Mouse (Mus musculus): ENCODE measurements around the gene Prune2. TPM values are rescaled to one million over a fixed set of nuclear protein-coding genes. Genes with fewer than 3 reads are reported as not detected.

Gene Prune2
- polyA plus RNA-seq, 1 experiment from 2014 or later, result 8.4 TPM

DNA sequence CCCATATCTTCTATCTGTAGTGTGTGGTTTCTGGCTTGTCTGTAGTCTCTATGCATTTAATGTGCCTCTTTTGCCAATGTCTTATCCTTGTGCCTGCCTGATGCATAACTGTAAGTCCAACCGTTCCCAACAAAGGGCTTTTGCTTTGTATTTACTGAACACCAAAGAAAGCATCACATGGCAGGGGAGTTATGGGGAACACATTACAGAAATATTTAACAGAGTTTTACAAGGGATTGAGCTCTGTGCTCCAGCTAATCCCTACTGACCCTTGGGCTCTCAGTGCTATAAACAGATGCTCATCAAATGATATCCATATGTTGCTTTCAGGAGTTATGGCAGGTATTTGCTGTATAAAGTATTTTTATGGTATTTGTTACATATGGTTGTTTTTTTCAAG lies 116.3 kb downstream of the Prune2 start:
- no peak overlapping the region for H3K4me2 ChIP-seq
- no peaks in the 10 kb centered on the region for H3K27me3 ChIP-seq
- H3K9ac ChIP-seq, result no peak overlapping the region
- H3K4me3 ChIP-seq, result no peak overlapping the region
- ATAC-seq (ENCODE audit: low read depth), result no peak
- H3K9me3 ChIP-seq, result no peaks in the 10 kb centered on the region
- H3K4me1 ChIP-seq (replicated peaks), result no peaks in the 10 kb centered on the region
- 92% methylated on average over 1 of the region's 1 CpGs for WGBS
- H3K27ac ChIP-seq (replicated peaks), result no peak overlapping the region
- H3K36me3 ChIP-seq, result no peaks in the 10 kb centered on the region

DNA sequence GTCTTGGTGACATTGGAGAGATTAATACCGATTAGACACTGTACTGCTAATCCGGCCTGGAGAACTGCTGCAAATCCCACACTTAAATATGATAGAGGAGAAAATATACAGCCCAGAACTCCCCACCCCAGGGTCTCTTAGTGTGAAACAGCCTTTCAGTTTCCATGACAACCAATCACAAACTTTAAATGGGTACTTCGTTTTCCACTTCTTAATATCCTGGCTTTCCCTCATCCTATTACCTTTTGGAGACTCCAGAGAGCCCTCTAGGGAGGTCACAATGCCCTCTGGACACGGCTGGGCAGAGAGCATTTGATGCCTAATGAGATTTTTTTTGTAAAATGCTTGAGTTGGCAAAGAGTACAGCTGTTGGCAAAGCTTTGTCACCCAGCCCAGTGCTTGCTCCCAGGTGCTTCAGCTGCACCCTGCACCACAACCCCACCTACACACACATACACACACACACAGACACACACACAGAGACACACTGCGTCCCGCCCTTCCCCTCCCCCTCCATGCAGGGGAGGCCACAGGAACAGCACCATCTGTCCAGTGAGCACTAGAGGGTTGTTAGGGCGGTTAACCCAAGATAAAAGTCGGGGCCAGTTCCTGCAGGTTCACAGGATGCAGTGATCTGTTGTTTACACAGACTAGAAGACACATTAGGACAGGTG lies 122.9 kb downstream of the Prune2 start:
- Histone ChIP-seq H3K9me3 (no peaks in the 10 kb centered on the region), H3K4me1 (replicated peaks) (peaks cover 15% of the 10 kb centered on the region), H3K36me3 (no peaks in the 10 kb centered on the region), H3K27ac (replicated peaks) (no peak overlapping the region), H3K4me3 (no peak overlapping the region), H3K27me3 (no peaks in the 10 kb centered on the region), H3K9ac (no peak overlapping the region), H3K4me2 (no peak overlapping the region)
- peak; percentile 80; the same call in 1 of the 2 replicates for ATAC-seq (ENCODE audit: low read depth)
- 52% methylated on average over 8 of the region's 8 CpGs for WGBS

DNA sequence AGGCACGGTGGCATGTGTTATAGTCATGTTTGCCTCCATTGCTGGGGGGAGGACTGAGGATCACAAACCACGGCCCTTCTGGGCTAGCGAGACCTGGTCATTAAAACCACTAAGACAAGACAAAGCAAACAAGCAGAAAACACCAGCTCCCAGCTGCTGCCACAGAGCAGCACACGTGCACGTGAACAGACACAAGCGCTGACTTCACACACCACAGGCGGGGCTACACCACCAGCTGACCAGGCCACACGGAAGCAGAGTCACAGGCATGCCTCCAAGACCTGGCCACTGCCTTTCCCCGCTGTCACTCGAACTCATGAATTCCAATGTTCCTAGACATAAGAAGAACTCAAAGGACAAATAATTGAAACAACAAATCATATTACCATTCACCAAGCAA lies 125.5 kb downstream of the Prune2 start:
- 76% methylated on average over 10 of the region's 10 CpGs for WGBS

DNA sequence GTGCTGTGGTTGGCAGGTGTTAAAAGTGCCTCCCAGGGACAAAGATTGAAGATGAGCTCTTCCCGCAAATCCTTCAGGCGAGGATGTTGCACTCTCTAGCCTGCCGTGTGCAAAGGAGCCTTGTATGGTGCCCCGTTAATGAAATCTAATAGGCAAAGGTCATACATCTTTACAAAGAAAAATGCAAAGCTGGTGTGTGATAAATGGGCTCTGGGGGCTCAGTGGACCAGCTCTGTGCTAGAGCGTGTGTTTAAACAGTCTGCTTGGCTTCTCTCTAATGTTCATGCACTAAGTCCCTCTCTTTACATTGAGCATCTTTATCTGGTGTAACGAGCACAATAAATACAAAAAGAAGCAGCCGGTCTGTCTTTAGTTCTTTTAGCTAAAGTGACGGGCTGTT lies 138.1 kb downstream of the Prune2 start:
- Histone ChIP-seq H3K27ac (replicated peaks) (no peak overlapping the region), H3K4me3 (no peak overlapping the region), H3K9ac (no peak overlapping the region), H3K4me2 (no peak overlapping the region), H3K36me3 (no peaks in the 10 kb centered on the region), H3K9me3 (no peaks in the 10 kb centered on the region), H3K27me3 (no peaks in the 10 kb centered on the region), H3K4me1 (replicated peaks) (peaks cover 10% of the 10 kb centered on the region)
- no peak for ATAC-seq (ENCODE audit: low read depth)
- 30% methylated on average over 8 of the region's 8 CpGs for WGBS

More for the DNA sequence above, 125.5 kb downstream of the Prune2 start:
- no peak overlapping the region for H3K4me2 ChIP-seq
- no peak overlapping the region for H3K9ac ChIP-seq
- H3K9me3 ChIP-seq, result no peaks in the 10 kb centered on the region
- H3K27me3 ChIP-seq, result no peaks in the 10 kb centered on the region
- peaks cover 15% of the 10 kb centered on the region for H3K4me1 ChIP-seq (replicated peaks)
- no peak overlapping the region for H3K4me3 ChIP-seq
- ATAC-seq (ENCODE audit: low read depth), result no peak
- no peaks in the 10 kb centered on the region for H3K36me3 ChIP-seq
- H3K27ac ChIP-seq (replicated peaks), result no peak overlapping the region

DNA sequence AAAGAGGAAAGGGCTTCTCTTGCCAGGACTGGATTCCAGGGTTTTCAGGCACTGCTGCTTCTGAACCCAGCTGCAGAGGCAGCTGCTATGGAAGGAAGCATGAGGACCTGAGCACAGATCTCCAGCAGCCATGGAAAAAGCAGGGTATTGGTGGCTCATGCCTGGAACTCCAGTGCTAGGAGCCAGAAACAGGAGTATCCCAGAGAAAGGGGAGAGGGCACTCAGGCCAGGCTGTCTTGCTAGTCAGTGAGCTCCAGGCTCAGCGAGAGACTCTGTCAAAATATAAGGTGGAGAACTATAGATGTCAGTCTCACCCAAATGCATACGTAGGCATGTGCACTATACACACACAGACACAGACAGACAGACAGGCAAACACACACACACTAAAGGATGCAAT lies 140.4 kb downstream of the Prune2 start:
- no peak overlapping the region for H3K27ac ChIP-seq (replicated peaks)
- 96% methylated on average over 2 of the region's 2 CpGs for WGBS
- H3K4me3 ChIP-seq, result no peak overlapping the region
- no peak overlapping the region for H3K4me2 ChIP-seq
- no peak for ATAC-seq (ENCODE audit: low read depth)
- no peaks in the 10 kb centered on the region for H3K36me3 ChIP-seq
- no peaks in the 10 kb centered on the region for H3K9me3 ChIP-seq
- peaks cover 10% of the 10 kb centered on the region for H3K4me1 ChIP-seq (replicated peaks)
- H3K27me3 ChIP-seq, result no peaks in the 10 kb centered on the region
- H3K9ac ChIP-seq, result no peak overlapping the region

DNA sequence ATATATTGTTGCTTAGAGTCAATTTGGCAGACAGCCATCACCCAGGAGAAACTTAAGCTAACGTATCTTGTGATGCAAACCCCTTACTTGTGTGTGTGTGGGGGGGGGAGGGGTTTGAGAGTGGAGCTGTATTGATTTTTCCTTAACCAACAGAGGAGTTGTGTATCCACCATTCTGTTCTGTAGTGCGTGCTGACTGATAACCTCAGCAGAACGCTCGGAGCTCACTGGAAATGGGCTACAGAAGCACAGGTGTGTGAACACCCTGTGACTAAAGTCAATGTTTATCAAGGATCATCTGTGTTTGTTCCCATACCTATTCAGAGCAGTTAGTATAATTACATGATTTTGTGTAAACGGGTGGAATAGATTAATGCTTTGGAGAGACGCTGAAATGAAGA lies 141.3 kb downstream of the Prune2 start:
- H3K27ac ChIP-seq (replicated peaks), result no peak overlapping the region
- H3K36me3 ChIP-seq, result no peaks in the 10 kb centered on the region
- ATAC-seq (ENCODE audit: low read depth), result no peak
- no peak overlapping the region for H3K9ac ChIP-seq
- H3K4me1 ChIP-seq (replicated peaks), result peaks cover 10% of the 10 kb centered on the region
- H3K4me3 ChIP-seq, result no peak overlapping the region
- H3K4me2 ChIP-seq, result no peak overlapping the region
- no peaks in the 10 kb centered on the region for H3K9me3 ChIP-seq
- no peaks in the 10 kb centered on the region for H3K27me3 ChIP-seq
- WGBS, result 78% methylated on average over 6 of the region's 6 CpGs

DNA sequence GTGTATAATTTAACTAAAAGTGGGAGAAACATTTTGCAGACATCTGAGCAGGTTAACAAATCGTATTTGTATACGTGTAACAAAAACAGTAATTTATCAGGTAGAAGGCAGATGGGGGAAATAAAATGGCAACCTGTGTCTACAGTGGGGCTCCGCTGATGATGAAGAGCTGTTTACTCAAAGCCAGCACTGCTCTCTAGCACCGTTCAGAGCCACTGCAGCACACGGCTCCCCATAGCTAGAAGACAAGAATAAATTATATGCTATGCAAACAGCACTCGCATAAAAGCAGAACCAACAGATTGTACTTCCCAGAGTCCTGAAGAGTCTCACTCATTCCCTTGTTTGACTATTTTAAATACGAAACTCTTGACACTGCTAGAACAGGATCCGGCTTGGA lies 152.9 kb downstream of the Prune2 start:
- Histone ChIP-seq H3K4me1 (replicated peaks) (no peaks in the 10 kb centered on the region), H3K4me2 (no peak overlapping the region), H3K27me3 (no peaks in the 10 kb centered on the region), H3K27ac (replicated peaks) (no peak overlapping the region), H3K9me3 (no peaks in the 10 kb centered on the region), H3K9ac (no peak overlapping the region), H3K36me3 (no peaks in the 10 kb centered on the region), H3K4me3 (no peak overlapping the region)
- ATAC-seq (ENCODE audit: low read depth), result no peak
- WGBS, result 70% methylated on average over 8 of the region's 8 CpGs

DNA sequence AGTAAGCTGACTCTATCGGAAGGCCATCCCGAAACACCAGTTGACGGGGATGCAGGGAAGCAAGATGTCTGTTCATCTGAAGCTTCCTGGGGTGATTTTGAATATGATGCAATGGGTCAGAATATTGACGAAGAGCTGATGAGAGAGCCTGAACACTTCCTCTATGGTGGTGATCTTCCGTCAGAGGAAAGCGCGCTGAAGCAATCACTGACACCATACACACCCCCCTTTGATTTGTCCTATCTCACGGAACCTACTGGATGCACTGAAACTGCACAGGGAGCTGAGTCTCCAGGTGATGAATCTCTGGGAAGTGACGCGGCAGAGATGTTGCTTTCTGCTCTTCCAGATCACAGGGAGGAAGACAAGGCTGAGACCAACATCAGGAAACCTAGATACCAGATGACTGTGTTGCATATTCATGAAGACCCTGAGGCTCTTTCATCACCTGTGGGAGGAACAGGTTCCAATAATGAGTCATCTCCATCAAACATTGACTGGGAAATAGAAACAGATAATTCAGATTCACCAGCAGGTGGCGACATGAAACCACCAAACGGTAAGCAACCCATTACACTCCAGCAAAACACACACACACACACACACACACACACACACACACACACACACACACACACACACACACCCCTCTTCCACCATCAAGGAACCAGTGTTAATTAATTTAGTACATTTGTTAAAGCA lies 168.3 kb downstream of the Prune2 start:
- ATAC-seq (ENCODE audit: low read depth), result no peak
- no peaks in the 10 kb centered on the region for H3K36me3 ChIP-seq
- H3K4me2 ChIP-seq, result no peak overlapping the region
- H3K27me3 ChIP-seq, result no peaks in the 10 kb centered on the region; the same call in 1 of the 2 replicates
- H3K9me3 ChIP-seq, result no peaks in the 10 kb centered on the region
- WGBS, result 71% methylated on average over 12 of the region's 12 CpGs
- no peak overlapping the region for H3K27ac ChIP-seq (replicated peaks)
- no peak overlapping the region for H3K9ac ChIP-seq
- no peak overlapping the region for H3K4me3 ChIP-seq
- H3K4me1 ChIP-seq (replicated peaks), result no peaks in the 10 kb centered on the region

DNA sequence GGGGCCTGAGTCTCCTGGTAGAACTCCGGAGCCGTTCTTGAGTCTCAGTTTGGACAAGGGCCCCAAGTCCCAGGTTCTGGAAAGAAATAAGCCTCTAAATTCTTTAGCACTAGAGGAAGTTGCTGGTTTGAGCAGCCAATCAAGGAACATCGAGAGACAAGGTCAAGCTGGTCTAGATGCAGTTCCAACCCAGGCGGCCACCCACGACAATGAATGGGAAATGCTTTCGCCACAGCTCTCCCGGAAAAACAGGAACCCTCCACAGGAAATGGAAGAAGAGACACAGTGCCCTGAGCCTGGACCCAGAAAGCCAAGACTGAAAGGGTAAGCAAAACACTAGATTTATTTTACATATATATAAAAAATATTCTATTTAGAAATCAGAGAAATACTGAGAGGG lies 169.5 kb downstream of the Prune2 start:
- Histone ChIP-seq H3K27me3 (no peaks in the 10 kb centered on the region; the same call in 1 of the 2 replicates), H3K9ac (no peak overlapping the region), H3K4me1 (replicated peaks) (no peaks in the 10 kb centered on the region), H3K4me3 (no peak overlapping the region), H3K9me3 (no peaks in the 10 kb centered on the region), H3K36me3 (no peaks in the 10 kb centered on the region), H3K4me2 (no peak overlapping the region), H3K27ac (replicated peaks) (no peak overlapping the region)
- no peak for ATAC-seq (ENCODE audit: low read depth)
- WGBS, result 84% methylated on average over 7 of the region's 7 CpGs

DNA sequence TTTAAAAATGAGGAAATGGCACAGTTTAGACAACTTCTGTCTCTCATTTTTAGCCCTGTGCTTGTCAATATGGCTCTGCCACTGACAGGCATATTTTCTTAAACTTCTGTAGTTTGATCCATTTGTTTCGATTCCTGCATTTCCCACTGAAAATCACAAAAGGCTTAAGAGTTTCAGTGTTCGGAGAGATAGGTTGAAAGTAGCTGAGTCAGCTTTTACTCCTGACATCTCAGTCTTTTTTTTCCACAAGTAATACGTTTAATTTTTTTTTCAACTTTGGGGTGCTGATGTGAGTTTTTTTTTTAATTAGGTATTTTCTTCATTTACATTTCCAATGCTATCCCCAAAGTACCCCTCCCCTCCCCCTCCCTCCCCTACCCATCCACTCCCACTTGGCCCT lies 174.6 kb downstream of the Prune2 start:
- H3K9me3 ChIP-seq, result no peaks in the 10 kb centered on the region
- no peak for ATAC-seq (ENCODE audit: low read depth)
- H3K27ac ChIP-seq (replicated peaks), result no peak overlapping the region
- 89% methylated on average over 3 of the region's 3 CpGs for WGBS
- H3K27me3 ChIP-seq, result no peaks in the 10 kb centered on the region
- H3K4me1 ChIP-seq (replicated peaks), result no peaks in the 10 kb centered on the region
- H3K4me2 ChIP-seq, result no peak overlapping the region
- H3K9ac ChIP-seq, result no peak overlapping the region
- H3K36me3 ChIP-seq, result no peaks in the 10 kb centered on the region
- no peak overlapping the region for H3K4me3 ChIP-seq

DNA sequence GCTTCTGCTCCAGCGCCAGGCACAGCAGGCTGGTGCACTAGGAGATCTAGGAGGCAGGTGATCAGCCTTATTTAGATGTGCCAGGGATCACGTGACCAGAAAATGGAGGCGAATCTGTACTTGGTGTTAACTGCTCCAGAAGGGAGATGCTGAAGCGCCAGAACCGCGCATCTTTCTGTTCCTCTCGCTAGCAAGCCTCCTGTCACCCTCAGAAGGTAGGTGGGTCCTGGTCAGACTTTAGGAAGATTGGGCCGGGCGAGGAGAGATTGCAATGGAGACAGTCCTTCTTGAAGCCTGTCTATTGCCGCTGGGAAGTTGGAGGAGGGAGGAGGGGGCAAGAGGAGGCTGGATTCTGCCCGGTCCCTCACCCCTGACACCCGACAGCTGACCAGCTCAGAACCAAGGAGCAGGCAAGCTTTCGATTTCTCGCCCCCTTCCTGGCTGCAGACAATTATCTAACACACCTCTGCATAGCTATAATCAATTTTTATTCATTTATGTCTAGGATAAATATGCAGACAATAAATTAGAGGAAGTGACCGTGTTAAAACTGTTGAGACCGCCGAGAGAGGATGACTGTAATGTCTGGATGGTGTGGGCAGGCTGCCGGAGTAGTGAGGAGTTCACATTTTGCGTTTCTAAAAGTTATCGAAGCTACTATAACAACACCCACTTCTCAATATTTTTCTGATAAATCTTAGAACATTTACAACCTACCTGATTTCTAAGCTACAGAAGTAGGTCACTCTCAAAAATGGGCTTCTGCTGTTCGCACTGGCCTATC lies 181.0 kb downstream of the Prune2 start:
- Histone ChIP-seq H3K9me3 (no peaks in the 10 kb centered on the region), H3K9ac (peak overlapping the region; percentile 63), H3K4me2 (peak overlapping the region; percentile 62), H3K27me3 (no peaks in the 10 kb centered on the region), H3K36me3 (no peaks in the 10 kb centered on the region), H3K27ac (replicated peaks) (no peak overlapping the region), H3K4me1 (replicated peaks) (peaks cover 14% of the 10 kb centered on the region; the same call in 1 of the 2 replicates), H3K4me3 (peak overlapping the region; percentile 45)
- ATAC-seq (ENCODE audit: low read depth), result peak; percentile 91
- 11% methylated on average over 21 of the region's 21 CpGs for WGBS

DNA sequence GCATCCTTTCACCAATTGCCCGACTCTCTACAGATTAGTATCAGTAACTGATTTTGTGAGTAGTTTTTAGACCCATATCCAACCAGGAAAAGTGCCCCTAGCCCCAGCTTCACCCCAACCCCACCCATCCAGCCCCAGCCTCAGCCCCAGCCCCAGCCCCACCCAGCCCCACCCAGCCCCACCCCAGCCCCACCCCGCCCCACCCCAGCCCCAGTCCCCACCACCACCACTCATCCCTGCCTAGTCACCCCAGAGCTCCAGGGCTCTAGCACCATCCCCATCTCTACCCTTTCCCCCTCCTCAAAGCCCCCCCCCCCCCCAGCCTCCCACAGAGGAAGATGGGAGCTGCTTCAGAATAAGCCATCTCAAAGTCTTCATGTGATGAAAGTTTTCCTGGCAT lies 181.7 kb downstream of the Prune2 start:
- Histone ChIP-seq H3K27me3 (no peaks in the 10 kb centered on the region), H3K4me3 (no peak overlapping the region), H3K9ac (no peak overlapping the region), H3K4me1 (replicated peaks) (peaks cover 14% of the 10 kb centered on the region; the same call in 1 of the 2 replicates), H3K9me3 (no peaks in the 10 kb centered on the region), H3K36me3 (no peaks in the 10 kb centered on the region), H3K27ac (replicated peaks) (no peak overlapping the region), H3K4me2 (peak overlapping the region; percentile 62)
- ATAC-seq (ENCODE audit: low read depth), result no peak
- 65% methylated on average over 2 of the region's 2 CpGs for WGBS
